Mouse (Mus musculus): ENCODE data around the gene Rexo1. TPM values are rescaled to one million over a fixed set of nuclear protein-coding genes. Genes with fewer than 3 reads are reported as not detected.

The Rexo1 gene
- polyA plus RNA-seq, 3 experiments from 2014 or later = 11.3 to 18.6 (median 14.9) TPM

DNA sequence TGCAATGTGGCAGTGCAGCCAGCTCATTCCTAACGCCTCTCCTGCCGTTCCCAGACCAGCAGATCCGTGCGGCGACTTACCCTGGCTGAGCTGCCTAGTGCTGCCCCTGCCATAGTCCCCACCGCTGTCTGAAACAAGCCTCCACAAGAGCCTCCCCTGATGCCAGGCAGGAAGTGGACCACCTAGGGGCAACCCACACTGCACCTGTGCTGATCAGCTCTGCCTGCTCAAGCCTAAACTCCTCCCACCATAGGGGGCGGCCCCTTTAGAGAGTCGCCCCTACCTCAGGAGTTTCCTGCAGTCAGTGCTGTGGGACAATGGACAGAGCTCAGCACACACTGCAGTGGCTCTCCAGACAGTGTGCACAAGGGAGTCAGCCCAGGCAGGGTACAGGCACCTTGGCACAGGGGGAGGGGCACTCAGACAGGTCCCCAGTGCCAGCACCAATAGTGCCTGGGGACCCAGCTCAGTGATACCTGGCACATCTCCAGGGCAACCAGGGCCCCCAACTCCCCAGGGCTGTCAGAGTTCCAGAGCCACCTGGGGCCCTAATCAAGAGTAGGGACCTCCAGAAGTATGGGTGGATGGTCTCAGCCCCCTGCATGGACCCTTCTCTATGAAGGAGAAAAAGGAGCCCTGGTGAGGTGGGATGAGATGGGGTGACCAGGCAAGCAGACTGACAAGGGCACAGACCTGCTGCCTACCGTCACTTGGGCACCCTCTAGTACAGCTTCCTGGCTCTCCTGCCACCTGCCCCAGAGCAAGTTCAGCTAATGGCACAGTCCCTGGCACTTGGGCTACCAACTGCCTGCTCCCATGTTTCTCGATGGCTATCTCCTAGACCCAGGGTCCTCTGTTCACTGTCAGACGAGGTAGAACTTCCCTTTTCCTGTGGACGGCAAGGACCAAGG is 23.5 kb upstream of the Rexo1 start:
- no peak for ATAC-seq

- no peak for ATAC-seq
These were observed 22.7 kb upstream of the Rexo1 start for GRCm38 (mm10) chr10:80584045-80584488.

DNA sequence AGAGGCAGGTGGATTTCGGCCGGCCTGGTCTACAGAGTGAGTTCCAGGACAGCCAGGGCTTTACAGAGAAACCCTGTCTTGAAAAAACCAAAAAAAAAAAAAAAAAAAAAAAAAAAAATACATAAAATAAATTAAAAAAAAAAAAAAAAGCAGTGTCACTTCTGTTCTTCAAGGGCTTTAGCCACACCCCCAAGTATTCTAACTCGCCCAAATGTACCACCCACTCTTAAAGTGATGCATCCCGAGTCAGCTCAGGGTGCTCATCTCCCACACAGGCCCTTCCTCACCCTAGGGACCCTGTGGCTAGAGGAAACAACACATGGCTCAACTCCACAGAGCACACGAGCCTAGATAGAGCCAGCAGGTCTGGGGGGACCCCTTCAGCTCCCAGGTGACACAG is 21.7 kb upstream of the Rexo1 start:
- no peak for ATAC-seq

GRCm38 (mm10) chr10:80578911-80579310 is 17.6 kb upstream of the Rexo1 start:
- peak; percentile 51 for ATAC-seq

- ATAC-seq = peak; percentile 52
These were observed 16.9 kb upstream of the Rexo1 start for GRCm38 (mm10) chr10:80578131-80578750.

DNA sequence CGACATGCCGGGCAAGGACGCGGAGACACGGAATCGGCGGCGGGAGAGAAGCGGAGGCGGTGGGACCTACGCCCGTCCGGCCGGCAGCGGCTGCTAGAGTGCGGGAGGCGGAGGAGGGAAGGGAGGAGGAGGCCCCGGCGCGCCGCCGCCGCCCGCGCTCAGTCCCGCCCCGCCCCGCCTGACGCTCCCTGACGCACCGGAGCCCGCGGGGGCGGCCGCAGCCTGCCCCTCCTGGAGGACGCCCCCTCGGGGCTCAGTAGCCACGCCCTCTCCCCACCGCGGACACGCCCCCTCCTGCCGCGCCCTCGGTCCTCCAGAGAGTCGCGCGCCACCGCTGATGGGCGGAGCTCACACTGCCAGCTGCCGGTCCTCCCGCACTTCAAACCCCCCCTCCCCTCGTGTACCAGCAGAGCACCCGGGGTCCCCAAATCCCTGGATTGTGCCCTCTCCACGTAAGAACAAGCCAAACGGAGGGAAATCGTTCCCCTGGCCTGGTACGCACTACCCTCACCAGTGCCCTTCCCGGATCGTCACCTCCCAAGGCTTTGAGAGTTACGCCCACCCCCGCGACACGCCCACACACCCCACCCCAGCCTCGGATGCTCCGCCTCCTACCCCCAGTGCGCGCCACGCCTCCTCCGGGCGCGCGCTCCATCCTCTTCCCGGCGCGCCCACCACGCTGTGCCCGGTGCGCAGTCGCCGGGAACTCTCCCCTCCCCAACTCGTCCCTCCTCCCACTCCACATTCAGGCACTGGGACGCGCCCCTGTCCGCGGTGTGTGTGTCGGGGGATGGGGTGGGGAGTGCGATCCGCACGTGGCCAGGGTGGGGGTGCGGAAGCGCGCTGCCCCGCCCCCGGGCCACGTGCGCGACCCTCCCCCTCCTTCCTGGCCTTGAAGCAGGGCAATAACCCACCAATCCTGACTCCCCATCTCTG is 16.1 kb upstream of the Rexo1 start, which contains the start of gene Klf16:
TSS of gene Klf16 (minus strand) at position 127 of the 936 bp plus-strand sequence.
- peak; percentile 74 for ATAC-seq

DNA sequence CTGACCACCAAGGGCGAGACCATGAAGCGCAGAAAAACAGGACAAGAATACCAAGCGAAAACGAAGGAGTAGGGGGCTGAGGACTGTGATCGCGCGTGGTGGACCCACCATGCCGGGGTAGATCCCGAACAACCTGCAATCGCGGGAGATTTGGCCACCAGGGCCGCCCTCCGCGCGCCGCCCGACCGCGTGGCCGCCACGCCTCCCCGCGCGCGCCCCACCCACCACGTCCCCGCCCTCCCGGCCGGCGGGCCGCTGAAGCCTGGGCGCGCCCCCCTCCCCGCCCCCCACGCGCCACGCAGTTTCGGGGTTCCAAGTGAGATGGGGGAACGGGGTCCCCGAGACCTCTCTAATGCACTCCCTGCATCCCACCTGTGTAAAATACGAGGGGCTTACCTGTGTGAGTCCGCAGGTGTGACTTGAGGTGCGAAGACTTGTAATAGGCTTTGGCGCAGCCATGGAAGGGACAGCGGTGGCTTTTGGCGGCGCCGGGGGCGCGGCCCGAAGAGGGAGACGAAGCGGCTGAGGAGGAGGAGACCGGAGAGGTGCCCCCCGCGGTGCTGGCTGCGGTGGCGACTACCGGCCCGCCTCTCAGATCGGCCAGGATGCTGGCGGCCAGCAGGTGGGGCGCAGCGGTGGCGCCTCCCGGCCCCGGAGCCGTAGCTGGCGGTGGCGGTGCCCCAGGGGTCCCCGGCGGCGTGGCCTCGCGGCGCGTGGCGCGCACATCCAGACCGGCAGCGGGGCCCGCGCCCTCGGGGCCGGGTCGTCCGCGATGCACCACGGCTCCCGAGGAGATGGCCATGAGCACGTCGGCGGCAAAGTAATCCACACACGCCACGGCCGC is 15.2 kb upstream of the Rexo1 start:
- no peak for ATAC-seq

DNA sequence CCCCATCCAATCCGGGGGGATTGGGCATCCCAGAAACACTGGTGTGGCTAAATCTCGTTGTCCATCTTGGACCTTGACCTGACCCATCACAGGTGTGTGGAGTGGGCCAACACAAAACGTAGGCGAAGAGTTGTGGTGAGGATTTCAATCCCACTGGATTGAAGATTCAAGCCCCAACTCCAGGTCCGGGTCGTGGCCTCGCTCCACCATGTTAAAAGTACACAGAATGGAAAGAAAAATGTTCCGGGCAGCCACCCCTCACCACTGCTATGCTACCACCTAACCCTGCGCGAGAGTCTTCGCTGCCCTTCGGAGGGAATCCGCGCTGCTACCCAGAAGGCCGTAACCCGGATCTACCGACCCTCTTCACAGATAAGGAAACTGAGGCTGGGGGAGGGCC is 14.6 kb upstream of the Rexo1 start:
- no peak for ATAC-seq

DNA sequence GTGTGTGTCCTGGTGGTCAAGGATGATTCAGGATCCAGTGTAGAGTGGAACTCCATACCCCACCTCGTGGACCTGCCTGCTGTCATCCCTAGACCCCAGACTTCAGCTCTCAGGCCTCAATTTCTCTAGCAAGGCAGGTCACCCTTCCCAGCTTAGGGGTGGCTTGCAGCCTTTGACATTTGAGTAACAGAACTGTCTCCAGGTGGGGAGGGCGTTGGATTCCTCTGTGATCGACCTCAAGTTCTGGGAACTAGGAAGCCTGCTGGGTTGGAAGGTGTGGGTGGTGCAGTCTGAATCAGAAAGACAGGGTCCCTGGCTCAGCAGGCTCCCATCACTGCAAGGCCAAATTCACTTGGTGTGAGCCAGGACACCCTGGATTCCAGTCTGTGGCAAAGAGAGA is 13.5 kb upstream of the Rexo1 start:
- ATAC-seq = no peak

- no peak for ATAC-seq
These were observed 12.6 kb upstream of the Rexo1 start for GRCm38 (mm10) chr10:80573944-80574343.

- ATAC-seq = no peak
These were observed 11.1 kb upstream of the Rexo1 start for GRCm38 (mm10) chr10:80572477-80572876.

DNA sequence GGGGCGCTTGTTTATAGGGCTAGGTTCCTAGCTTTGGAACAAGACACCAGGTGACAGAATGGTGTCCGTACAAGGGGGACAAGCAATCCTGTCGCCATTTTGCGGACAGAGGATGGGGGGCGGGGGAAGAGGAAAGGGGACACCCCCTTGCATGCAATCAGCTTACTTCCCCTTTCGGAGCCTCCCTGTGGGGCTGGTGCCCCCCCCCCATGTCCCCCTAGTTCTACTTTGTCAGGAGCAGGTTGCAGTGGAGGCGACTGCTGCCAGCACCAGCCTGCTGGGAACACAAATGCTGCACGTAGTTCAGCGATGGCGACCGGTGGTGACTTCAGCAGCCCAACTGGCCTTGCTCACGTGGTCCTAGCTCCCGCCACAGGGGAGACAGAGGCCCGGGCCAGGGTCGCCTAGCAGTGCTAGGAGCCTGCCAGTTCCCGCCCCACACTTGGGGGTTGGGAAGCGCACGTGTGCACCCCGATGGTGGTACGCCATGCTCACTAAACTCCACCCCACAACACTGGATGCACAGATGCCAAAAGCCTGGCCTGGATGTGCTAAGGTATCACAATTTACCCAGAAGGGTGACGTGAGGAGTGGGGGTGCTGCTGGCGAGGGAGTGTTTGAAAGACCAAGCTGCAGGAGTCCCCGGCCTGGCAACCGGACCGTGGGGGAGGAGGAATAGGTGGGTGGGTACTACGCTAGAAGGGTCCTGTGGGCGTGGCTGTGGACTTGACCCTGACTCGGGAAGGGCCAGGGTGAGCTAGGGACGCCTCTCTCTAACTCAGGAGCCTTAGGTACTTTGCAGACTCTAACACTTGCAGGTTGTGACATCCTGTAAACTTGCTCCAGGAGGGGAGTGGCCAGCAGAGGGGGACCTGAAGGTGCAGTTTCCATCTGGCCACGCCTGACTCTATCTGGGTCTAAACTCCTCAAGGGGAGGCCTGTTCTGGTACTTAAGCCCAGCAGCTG is 9.8 kb upstream of the Rexo1 start:
- no peak for ATAC-seq

- no peak for ATAC-seq
These were observed 9.1 kb upstream of the Rexo1 start for GRCm38 (mm10) chr10:80570419-80570818.

GRCm38 (mm10) chr10:80569664-80570066 is 8.3 kb upstream of the Rexo1 start:
- ATAC-seq = no peak

DNA sequence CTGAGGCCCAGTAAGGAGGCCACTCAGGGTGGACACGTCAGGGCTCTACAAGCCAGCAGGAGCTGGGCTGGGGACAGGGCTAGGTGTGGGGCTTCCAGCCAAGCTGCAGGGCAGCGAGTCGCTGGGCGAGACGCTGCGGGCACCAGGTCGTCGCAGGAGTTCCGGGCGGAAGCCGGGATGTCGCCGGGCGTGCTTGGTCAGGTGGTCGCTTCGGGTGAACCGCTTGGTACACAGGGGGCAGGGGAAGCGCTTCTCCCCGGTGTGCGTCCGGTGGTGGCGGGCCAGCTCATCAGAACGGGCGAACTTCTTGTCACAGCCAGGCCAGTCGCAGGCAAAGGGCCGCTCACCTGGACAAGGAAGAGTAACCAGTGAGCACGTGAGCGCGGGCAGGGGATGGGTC is 7.5 kb upstream of the Rexo1 start:
- no peak for ATAC-seq

GRCm38 (mm10) chr10:80566375-80567092 is 5.2 kb upstream of the Rexo1 start:
- peak; percentile 52 for ATAC-seq

DNA sequence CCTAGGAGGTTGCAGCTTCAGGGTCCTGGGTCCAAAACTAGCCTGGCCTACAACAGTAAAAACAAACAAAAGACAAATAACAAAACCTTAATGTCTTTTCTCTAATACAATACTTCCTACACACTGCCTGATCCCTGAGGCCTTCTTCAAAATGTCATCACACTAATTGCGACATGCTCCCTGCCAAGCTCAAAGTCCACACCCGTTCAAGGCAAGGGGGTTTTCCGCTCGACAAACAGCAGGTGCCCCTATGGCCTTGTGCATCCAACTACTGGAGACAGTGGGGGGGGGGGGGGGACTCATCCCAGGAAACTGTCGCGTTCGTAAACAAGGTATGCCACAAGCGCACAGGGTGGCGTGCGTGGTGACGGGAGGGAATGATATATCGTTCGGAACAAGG is 739 bp downstream of the Rexo1 start:
- ATAC-seq = no peak

DNA sequence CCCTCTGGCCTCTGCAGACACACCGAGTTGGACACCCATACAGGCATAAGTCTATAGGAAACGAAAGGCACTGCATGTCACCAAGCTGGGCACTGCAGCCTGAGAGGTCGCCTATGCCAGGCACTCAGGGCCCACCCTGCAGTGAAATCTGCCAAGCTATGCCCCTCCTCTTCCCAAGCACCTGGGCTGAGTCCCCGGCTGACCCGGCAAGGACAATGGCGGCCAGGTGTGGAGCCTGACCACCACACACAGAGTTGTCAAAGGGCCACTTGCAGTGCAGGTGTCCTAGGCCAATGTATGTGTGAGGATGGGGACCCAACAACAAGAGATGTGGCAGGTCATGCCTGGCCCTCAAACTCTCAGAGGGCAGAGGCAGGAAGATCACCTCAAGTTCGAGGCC is 1.9 kb downstream of the Rexo1 start:
- no peak for ATAC-seq

GRCm38 (mm10) chr10:80557346-80557965 is 3.9 kb downstream of the Rexo1 start:
- ATAC-seq = no peak

Data from inflammation-experienced regulatory T-cells, adult 6 months (primary cell).